Mouse (Mus musculus) retina, adult 2 months (tissue): ENCODE measurements around the gene Ms4a5.
"Not testable (repeated sequence)": the region's sequence is repeated elsewhere in the genome, so short reads cannot be mapped to it uniquely, and the experiment has no call there.

Experiments
- DNase-seq: peaks from one replicate; pipeline ENCODE4 v3.0.0-alpha.2; 2012; ENCODE audit warnings: low read depth, low spot score

The Ms4a5 gene

DNA sequence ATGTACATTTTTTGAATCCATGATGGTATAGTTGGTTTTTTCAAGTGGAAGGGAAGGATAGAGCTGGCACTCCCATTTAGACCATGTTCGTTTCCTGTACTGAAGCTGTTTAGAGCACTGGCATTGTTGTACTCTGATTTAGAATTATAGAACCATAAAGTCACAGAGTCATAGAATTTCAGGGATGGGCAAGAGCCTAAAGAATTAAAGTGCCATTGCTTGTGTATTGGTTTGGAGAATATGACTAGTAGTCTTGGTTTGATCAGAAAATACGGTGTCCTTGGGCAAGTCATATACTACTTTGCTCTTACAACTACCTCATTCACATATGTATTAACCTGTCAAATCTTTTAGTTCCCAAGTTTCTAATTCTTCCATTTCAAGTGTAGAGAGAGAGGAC is at the start of gene Ms4a5:
Ms4a5 (minus strand) TSS at position 101 of the 400 bp plus-strand sequence.
- no peak for DNase-seq

DNA sequence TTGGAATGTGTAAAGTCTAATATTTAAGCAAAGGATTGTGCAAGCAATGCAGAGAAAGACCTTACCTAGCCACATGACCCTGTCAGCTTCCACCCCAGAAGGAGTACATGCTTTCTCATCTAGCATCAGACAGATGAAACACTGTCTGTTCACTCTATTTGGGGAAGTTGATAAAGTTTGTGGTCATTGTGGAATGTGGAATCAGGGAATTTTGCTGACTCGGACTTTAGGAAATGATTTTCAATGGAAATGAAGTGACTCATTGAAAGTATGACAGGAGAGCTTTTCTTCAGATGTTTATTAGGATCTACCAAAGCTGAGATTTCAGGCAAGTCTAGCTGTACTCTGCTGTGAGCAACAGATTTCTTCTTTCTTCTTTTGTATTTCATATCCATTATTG is 37.5 kb upstream of the Ms4a5 start:
- no peak for DNase-seq

DNA sequence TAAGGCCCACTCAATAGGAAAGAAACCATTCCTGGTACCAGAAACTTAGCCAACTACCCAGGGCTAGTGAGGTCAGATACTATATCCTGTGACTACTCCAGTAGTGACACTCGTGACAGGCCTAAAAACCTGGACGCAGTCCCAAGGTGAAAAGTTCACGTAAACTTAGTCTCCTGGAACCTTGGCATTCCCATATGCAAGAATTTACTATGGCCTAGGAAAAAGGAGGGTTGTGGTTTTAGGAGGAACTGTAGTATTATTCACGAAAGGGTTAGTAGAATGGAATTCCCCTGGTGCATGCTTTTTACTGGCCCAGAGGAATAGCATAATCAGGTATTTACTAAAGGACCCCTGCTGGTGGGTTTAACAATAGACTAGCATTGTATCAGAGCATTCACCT is 33.1 kb upstream of the Ms4a5 start:
- no peak for DNase-seq

DNA sequence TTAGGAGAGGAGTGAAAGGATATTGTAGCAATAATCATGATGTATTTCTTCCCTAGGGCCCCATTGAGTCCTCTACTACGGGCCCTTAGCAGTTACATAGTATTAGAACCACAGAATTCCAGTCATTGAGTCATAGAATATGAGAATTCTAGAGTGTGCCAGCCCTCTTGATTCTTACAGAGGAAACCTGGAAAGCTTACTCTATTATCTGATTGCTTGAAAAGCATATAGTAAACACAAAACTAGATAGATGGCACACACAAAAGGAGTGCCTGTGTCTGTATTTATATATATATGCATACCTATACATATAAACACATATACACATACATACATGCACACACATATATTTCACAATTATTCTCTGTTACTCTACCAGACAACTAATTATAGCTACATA is 30.7 kb upstream of the Ms4a5 start, which contains the start of gene Ms4a14:
Ms4a14 (minus strand) TSS at position 101 of the 400 bp plus-strand sequence.
- no peak for DNase-seq

DNA sequence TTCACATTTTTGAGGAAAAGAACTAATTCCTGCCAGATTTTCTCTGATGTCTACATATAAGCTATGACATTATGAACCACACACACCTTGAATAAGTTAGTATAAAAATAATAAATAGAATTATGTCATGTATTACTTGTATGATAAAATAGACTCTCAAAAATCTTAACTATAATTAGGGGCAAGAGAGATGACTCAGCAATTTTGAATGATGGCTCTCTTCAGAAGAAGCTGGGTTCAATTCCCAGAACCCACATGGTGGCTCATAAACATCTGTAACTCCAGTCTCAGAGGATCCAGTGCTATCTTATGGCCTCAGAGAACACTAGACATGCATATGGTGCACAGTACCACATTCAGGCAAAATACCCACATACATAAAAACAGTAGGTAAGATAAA is 25.2 kb upstream of the Ms4a5 start:
- no peak for DNase-seq

DNA sequence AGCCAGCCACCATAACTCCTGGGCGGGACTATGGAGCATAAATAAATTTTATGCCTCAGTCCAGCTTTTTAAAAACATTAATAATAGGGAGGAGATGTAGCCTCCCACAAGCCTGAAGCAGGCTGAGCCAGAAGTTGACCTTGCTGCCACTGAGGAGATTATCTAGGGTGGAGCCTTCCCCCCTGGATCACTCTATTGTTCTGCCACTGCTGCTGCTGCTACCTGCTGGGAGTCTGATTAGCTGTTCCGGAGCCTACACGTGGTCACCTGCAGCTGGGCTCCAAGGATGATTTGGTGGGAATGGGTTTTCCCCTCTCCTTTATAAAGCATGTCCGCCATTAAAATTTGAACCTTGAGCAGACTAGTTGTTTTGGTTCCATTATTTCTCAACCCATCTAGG is 15.9 kb upstream of the Ms4a5 start:
- not testable (repeated sequence) for DNase-seq

DNA sequence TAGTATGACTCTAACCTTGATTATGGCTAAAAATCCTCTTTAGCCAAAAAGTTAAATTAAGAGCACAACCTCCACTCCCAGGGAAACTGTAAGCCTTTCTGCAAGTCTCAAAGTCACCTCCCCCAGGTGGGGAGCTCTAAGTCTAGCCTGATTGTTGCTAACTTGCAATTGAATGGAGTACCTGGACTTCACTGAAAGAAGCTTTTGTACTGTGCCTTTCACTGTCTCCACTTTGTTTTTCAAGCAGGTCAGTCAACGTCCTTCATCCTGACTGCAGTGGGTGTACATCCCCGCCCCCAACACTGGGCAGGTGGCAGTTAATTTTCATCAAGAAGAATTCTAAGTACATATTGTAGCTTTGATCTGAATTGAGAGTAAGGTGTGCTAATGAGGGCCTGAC is 15.3 kb upstream of the Ms4a5 start:
- no peak for DNase-seq

DNA sequence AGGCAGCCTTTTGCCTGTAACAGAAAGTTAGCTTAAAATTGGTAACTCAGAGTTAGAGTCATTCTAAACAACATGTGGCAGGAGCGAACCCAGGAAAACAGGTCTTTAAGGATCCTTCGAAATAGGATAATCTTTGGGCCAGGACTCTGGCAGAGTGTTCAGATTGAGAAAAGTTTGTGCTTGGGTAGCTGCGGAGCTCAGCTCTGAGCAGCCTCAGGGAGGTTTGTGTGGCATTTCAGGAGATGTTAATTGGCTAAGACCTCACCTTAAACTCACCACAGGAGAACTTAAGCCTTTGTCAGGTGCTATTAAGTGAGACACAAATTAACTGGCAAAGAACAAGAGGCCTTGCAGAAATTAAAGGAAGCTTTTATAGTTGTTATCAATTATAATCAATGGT is 9.9 kb upstream of the Ms4a5 start:
- not testable (repeated sequence) for DNase-seq

DNA sequence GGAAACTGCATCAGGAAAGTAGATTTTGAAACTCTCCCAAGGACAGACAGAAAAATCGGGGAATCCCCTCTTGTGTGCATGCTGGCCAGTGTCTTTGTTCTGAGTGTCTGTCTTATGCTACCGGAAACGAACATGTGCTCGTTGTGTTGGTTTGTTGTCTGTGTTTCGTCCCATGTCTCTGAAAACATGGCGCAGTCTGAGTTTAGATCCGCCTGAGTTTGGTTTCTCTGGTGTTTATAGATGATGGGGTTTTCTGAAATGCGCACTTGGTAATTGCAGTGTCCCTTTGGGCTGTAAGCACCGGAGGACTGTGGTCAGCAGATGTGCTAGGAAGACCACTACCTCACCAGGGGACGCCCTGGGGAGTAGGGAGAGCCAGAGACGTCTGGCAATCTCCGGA is 9.3 kb upstream of the Ms4a5 start:
- DNase-seq = no peak

DNA sequence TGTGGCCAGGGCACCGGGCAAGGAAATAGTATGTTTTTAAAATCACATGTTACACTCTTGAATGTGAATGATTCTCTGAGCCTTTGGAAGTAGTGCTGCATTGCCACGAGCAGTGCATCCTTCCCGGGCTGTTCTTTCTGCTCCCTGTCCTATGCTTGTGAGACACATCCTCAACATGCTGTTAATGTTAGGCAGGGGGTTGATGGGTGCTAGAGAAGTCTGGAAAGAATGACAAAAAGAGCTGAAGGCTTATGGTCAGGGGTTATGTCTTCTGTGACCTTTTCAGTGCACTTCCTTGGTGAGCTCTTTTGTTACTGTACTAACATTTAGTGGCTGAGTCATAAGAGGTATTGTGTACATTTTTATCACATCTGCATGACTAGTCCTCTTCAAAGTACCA is 3.5 kb downstream of the Ms4a5 start:
- no peak for DNase-seq

DNA sequence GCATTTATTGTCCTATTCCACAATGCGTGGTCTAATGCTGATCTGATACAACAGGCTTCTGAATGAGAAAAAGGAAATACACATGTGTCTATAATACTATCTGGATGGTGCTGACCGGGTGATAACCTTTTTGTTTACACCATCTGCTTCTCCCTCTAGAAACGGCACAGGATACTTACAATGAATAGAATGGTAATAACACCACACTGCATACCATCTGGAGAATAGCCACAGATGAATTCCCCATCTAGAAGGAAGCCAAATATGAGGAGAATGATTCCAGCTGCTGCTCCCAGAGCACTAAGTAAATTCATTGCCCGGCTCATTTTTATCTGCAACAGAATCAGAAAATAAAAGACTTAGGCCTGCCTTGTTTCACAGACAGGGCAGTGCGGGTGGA is 7.2 kb downstream of the Ms4a5 start:
- no peak for DNase-seq

DNA sequence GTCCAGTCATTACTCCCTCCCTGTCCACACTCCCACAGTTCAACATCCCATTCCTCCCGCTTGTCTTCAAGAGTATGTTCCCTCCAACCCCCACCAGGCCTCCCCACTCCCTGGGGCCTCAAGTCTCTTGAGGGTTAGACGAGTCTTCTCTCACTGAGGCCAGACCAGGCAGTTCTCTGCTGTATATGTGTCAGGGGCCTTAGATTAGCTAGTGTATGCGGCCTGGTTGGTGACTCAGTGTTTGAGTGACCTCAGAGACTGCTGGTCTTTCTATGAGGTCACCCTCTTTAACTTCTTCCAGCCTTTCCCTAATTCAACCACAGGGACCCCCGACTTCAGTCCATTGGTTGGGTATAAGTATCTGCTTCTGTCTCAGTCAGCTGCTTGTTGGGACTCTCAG is 16.7 kb downstream of the Ms4a5 start:
- no peak for DNase-seq

DNA sequence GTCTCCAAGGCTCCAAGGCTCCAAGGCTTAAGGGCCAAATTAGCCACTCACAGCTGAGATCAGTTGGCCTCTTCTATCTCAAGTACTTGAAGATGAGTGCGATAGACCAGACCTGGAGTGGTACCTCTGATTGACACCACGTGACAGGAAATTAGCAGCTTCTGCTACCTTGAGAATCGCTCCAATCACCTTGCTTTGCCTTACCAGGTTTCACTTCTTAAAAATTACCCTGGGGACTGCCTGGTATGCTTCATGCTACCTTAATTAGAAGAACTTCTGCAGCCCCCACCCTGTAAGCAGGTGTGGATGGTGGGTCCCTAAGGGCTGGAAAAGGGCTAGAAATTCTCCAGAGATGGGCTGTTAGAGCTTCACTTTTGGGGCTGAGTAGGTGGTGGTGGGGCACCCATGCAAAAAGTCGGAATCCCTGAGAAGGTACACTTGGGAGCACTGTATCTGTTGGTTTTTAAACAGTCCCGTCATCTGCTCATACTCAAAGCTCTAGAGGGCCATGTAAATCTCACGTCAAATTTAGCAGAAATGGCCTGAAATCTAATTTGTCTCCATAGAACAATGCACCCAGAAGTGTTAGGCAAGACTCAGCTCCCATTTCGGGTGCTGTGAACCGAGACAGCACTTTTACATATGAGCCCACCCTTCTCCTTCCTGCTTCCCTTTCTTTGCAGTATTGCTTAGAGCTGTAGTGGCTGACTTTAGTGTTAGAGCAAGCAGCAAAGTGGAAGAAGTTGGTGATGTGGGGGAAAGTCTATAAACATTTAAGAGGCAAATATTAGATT is 17.4 kb downstream of the Ms4a5 start, which contains the start of gene Ms4a1:
Ms4a1 (minus strand) TSS at position 190 of the 794 bp plus-strand sequence.
- no peak for DNase-seq

DNA sequence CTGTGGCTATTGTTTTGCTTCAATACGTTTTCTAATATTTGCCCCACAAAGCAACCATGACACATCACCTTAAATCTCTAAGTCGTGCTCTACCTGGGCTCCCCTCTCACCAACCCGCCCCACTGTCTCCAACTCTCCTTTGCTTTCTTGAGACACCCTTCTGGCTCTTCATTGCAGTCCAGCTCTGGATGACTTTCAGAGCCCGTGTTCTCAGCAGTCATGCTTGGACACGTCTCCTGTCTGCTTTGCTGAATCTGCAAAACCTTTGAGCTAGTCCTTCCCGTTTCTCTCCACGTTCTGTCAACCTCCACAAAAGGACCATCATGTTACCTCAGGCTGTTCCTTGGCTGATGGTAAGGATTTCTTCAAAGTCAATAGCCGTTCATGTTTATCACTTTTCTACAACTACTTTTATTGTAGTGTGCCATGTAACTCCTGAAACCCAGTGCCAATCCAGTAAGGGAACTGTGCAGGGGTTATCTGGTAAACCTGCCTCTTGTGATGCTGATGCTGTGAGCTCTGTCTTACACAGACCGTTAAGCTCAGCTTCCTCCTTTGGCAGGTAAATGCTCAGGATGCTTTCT is 19.0 kb downstream of the Ms4a5 start:
- DNase-seq = no peak

DNA sequence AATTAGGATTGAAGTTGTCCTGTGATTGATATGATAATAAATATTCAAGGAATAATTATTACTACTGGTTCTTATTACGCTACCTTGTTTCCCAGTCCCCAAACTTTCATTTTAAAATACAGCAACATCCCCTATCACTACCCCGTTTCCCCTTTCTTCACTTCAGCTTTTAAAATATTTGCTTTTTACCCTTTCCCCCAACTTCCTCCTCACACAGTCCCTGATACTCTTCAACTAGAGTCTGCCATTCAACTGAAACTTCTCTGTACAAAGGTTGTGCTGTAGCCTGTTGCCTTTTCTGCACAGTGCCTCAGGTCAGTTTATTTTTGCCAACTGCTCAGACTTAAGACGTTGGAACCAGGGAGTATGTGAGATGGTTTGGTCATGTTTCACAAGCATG is 20.1 kb downstream of the Ms4a5 start:
- no peak for DNase-seq

DNA sequence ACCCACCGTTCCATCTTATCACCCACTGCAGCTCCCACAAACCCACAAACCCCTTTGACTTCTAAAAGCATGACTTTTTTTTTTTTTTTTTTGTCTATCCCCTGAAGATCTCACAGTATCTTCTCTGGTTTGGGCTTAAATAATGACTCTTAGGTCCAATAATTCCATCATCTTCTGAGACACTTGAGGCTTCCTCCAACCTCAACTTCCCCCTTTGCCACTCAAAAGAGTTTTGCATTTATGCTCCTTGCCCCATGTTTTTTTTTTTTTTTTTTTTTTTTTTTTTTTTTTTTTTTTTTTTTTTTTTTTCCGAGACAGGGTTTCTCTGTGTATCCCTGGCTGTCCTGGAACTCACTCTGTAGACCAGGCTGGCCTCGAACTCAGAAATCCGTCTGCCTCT is 20.7 kb downstream of the Ms4a5 start:
- not testable (repeated sequence) for DNase-seq

DNA sequence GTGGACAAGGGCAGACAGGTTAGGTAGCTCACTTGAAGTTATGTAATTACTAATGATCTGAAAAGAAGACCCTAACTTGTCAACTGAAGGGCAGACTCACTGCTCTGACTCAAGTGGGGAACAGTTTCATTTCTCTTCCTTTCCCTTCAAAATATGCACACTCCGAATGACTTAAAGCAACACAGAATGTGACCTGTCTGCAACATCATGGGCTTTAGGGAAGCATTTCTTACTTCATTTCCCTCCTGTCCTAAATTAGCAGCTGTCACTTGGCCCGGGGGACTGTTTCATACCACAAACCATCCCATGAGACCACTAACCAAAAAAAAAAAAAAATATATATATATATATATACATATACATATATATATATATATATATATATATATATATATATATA is 22.2 kb downstream of the Ms4a5 start:
- no peak for DNase-seq

DNA sequence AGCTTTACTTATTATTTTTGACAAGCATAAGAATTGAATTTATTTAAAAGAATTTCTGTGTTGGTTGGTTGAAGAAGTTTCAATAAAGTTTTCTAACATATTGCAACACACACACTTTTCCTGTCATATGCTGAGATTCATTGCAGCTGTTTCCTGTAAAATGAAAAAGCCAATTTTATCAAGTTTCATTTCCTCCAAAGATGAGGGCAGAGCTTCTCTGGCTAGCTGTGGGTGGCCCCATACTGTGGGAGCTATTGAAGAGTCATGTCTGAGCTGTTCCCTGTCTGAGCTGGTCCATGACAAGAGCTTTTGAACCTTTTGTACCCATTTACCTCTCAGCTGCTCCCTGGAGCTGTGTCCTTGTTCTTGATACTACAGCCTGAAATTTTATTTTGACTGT is 39.4 kb downstream of the Ms4a5 start:
- DNase-seq = no peak

DNA sequence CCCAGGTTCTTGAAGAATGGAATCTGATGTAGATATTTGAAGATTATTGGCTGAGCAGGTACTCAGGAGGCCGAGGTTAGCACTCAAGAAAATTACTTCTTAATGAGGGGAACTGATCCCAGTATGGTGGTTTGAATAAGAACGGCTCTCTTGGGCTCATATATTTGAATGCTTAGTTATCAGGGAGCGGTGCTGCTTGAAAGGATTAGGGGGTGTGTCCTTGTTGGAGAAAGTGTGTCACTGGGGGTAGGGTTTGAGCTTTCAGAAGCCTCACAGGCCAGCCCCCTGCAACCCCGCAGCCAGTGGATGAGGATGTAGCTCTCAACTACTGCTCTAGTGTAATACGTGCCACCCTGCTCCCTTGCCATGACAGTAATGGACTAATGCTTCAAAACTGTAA is 41.1 kb downstream of the Ms4a5 start:
- no peak for DNase-seq

DNA sequence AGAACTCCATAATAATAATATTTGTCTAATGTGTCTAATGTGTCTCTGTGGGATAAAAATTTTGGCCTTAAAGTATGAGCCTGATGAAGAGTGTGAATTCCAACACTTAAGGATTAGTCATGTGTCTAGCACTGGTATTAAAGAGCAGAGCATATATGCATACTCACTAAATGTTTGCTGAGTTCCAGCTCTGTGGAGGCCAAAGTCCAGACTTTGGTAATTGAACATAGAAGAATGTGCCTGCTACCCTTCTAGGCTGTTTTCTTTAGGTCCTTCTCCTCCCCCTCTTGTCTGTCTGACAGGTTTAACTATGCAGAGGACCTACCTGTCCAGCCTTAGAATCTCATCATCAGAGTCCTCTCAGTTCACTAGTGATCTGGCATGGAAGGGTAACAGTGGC is 47.9 kb downstream of the Ms4a5 start:
- no peak for DNase-seq

DNA sequence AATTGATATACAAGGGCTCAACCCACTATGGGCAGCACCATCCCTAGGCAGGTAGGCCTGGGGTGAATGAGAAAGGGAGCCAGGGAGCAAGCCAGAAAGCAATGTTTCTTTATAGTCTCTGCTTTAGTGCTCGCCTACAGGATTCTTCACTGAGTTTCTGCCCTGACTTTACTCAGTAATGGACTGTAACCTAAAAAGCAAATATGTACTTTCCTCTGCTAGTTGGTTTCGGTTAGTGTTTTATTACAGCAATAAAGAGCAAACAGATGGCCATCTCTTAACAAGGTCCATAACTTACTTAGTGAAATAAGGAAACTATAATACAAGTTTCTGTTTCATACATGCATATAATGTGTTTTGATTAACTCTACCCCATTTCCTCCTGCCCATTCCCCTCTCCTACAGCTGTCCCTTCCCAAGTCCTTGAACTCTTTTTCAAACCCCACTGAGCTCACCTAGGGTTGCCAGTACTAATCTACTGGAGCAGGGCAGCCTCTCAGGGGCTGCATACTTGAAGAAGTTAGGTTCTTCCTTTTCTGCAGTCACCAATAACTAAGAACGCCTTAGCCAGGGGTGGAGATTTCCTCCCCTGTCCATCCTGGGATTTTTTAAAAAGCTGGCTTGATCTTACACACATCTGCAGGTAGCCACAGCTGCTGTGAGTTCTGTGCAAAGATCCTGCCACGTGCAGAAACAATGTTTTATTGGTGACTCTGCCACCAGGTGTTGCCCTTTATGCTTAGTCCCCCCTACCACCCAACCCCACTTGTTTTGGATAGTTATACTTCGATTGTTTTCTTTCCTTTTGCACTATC is 48.5 kb downstream of the Ms4a5 start:
- no peak for DNase-seq

DNA sequence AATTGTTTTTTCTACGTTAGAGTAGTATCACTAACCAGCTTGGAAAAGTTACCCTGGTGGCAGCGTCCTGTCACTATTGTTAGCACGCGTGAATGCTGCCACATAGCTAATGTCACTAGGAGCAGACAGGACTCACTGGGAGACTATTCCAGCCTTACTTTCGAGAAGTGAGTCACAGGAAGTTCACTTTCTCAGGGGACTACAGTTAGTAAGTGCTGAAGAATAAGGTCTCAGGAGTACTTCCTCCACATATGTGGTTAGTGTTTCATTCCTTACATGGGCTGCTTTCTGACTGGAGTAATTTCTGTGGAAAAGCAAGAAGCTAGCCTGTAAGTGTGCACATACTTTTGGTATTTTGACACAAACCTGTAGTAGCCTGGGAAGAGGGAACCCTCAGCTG is 49.4 kb downstream of the Ms4a5 start:
- no peak for DNase-seq

DNA sequence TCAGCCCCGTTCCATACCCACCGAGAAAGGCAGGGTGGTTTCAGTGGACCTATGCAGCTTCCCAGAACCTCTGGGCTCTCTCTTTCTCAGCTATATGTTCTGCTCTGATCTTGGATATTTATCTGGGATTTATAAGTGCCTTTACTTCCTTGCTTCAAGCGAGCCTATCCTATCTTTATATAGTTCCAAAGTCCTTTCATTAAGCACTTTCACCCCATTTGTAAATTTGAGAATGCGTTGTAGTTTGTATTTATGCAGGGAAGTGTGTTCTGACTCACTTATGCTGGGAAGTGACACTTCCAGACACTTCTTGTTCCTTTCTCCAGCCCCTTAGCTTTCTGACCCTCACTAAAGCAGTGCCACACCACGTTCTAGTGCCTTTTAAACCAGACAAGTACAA is 51.3 kb downstream of the Ms4a5 start, which contains the start of gene Ms4a12:
Ms4a12 (minus strand) TSS at position 101 of the 400 bp plus-strand sequence.
- DNase-seq = no peak
